Mouse (Mus musculus): ENCODE results near the gene Ccdc38. TPM values are rescaled to one million over a fixed set of nuclear protein-coding genes. Genes with fewer than 3 reads are reported as not detected.
"Not testable (repeated sequence)": the region's sequence is repeated elsewhere in the genome, so short reads cannot be mapped to it uniquely, and the experiment has no call there.

Ccdc38 gene
- polyA plus RNA-seq, 1 experiment from 2014 or later = 0.47 TPM

GRCm38 (mm10) chr10:93541585-93541984 lies 1.2 kb downstream of the Ccdc38 start:
- Histone ChIP-seq H3K36me3 (ENCODE audit: control insufficient read depth, insufficient read depth, low read length) (no peaks in the 10 kb centered on the region), H3K9ac (ENCODE audit: low read length) (no peak overlapping the region), H3K4me3 (ENCODE audit: low read depth, low read length) (no peak overlapping the region), H3K4me1 (replicated peaks; ENCODE audit: control insufficient read depth, insufficient read depth, low read length) (peaks cover 6% of the 10 kb centered on the region), H3K27ac (ENCODE audit: low read depth) (no peak overlapping the region), H3K9me3 (ENCODE audit: control insufficient read depth, low read length) (no peaks in the 10 kb centered on the region), H3K4me2 (ENCODE audit: low read length) (no peak overlapping the region), H3K27me3 (replicated peaks; ENCODE audit: control insufficient read depth, insufficient read depth, low read length) (0 out of 2 replicates have a peak, but pooled peaks cover 3% of the 10 kb centered on the region)
- no peak for DNase-seq (ENCODE audit: low spot score)
- no peak for ATAC-seq (replicated peaks; ENCODE audit: low FRiP score, low TSS enrichment, low read depth)
- WGBS = 73% methylated on average over 1 of the region's 1 CpGs

GRCm38 (mm10) chr10:93542356-93542755 lies 1.9 kb downstream of the Ccdc38 start:
- no peak overlapping the region for H3K9ac ChIP-seq (ENCODE audit: low read length)
- H3K27me3 ChIP-seq (replicated peaks; ENCODE audit: control insufficient read depth, insufficient read depth, low read length) = 0 out of 2 replicates have a peak, but pooled peaks cover 3% of the 10 kb centered on the region
- no peak overlapping the region for H3K4me3 ChIP-seq (ENCODE audit: low read depth, low read length)
- DNase-seq (ENCODE audit: low spot score) (no peak), ATAC-seq (replicated peaks; ENCODE audit: low FRiP score, low TSS enrichment, low read depth) (no peak)
- H3K36me3 ChIP-seq (ENCODE audit: control insufficient read depth, insufficient read depth, low read length) = no peaks in the 10 kb centered on the region
- 30% methylated on average over 4 of the region's 4 CpGs for WGBS
- no peaks in the 10 kb centered on the region for H3K9me3 ChIP-seq (ENCODE audit: control insufficient read depth, low read length)
- H3K4me2 ChIP-seq (ENCODE audit: low read length) = no peak overlapping the region
- peaks cover 6% of the 10 kb centered on the region for H3K4me1 ChIP-seq (replicated peaks; ENCODE audit: control insufficient read depth, insufficient read depth, low read length)
- H3K27ac ChIP-seq (ENCODE audit: low read depth) = no peak overlapping the region

GRCm38 (mm10) chr10:93543176-93543575 lies 2.7 kb downstream of the Ccdc38 start:
- H3K27ac ChIP-seq (ENCODE audit: low read depth) = no peak overlapping the region
- no peak overlapping the region for H3K4me3 ChIP-seq (ENCODE audit: low read depth, low read length)
- H3K27me3 ChIP-seq (replicated peaks; ENCODE audit: control insufficient read depth, insufficient read depth, low read length) = no peaks in the 10 kb centered on the region
- DNase-seq (ENCODE audit: low spot score) (no peak), ATAC-seq (replicated peaks; ENCODE audit: low FRiP score, low TSS enrichment, low read depth) (no peak)
- H3K36me3 ChIP-seq (ENCODE audit: control insufficient read depth, insufficient read depth, low read length) = no peaks in the 10 kb centered on the region
- H3K4me2 ChIP-seq (ENCODE audit: low read length) = no peak overlapping the region
- no peak overlapping the region for H3K9ac ChIP-seq (ENCODE audit: low read length)
- no peaks in the 10 kb centered on the region for H3K9me3 ChIP-seq (ENCODE audit: control insufficient read depth, low read length)
- 63% methylated on average over 6 of the region's 6 CpGs for WGBS
- peaks cover 6% of the 10 kb centered on the region for H3K4me1 ChIP-seq (replicated peaks; ENCODE audit: control insufficient read depth, insufficient read depth, low read length)

- DNase-seq (ENCODE audit: low spot score) = no peak
- ATAC-seq (replicated peaks; ENCODE audit: low FRiP score, low TSS enrichment, low read depth) = no peak
- no peak overlapping the region for H3K4me2 ChIP-seq (ENCODE audit: low read length)
- 72% methylated on average over 5 of the region's 5 CpGs for WGBS
- no peak overlapping the region for H3K4me3 ChIP-seq (ENCODE audit: low read depth, low read length)
- H3K9me3 ChIP-seq (ENCODE audit: control insufficient read depth, low read length) = no peaks in the 10 kb centered on the region
- H3K4me1 ChIP-seq (replicated peaks; ENCODE audit: control insufficient read depth, insufficient read depth, low read length) = peaks cover 6% of the 10 kb centered on the region
- no peaks in the 10 kb centered on the region for H3K27me3 ChIP-seq (replicated peaks; ENCODE audit: control insufficient read depth, insufficient read depth, low read length)
- H3K36me3 ChIP-seq (ENCODE audit: control insufficient read depth, insufficient read depth, low read length) = no peaks in the 10 kb centered on the region
- H3K27ac ChIP-seq (ENCODE audit: low read depth) = no peak overlapping the region
- no peak overlapping the region for H3K9ac ChIP-seq (ENCODE audit: low read length)
Observed at GRCm38 (mm10) chr10:93544172-93544571, 3.7 kb downstream of the Ccdc38 start.

- no peak overlapping the region for H3K9ac ChIP-seq (ENCODE audit: low read length)
- no peak overlapping the region for H3K4me2 ChIP-seq (ENCODE audit: low read length)
- H3K4me3 ChIP-seq (ENCODE audit: low read depth, low read length) = no peak overlapping the region
- no peaks in the 10 kb centered on the region for H3K36me3 ChIP-seq (ENCODE audit: control insufficient read depth, insufficient read depth, low read length)
- 90% methylated on average over 4 of the region's 4 CpGs for WGBS
- DNase-seq (ENCODE audit: low spot score) (no peak), ATAC-seq (replicated peaks; ENCODE audit: low FRiP score, low TSS enrichment, low read depth) (no peak)
- no peaks in the 10 kb centered on the region for H3K4me1 ChIP-seq (replicated peaks; ENCODE audit: control insufficient read depth, insufficient read depth, low read length)
- H3K9me3 ChIP-seq (ENCODE audit: control insufficient read depth, low read length) = no peaks in the 10 kb centered on the region
- H3K27ac ChIP-seq (ENCODE audit: low read depth) = no peak overlapping the region
- no peaks in the 10 kb centered on the region for H3K27me3 ChIP-seq (replicated peaks; ENCODE audit: control insufficient read depth, insufficient read depth, low read length)
Observed at GRCm38 (mm10) chr10:93547741-93548270, 7.4 kb downstream of the Ccdc38 start.

GRCm38 (mm10) chr10:93548991-93549390 lies 8.6 kb downstream of the Ccdc38 start:
- peak; percentile 86 for DNase-seq (ENCODE audit: low spot score)
- Histone ChIP-seq H3K27me3 (replicated peaks; ENCODE audit: control insufficient read depth, insufficient read depth, low read length) (no peaks in the 10 kb centered on the region), H3K27ac (ENCODE audit: low read depth) (no peak overlapping the region), H3K4me3 (ENCODE audit: low read depth, low read length) (no peak overlapping the region), H3K9me3 (ENCODE audit: control insufficient read depth, low read length) (no peaks in the 10 kb centered on the region), H3K9ac (ENCODE audit: low read length) (no peak overlapping the region), H3K4me1 (replicated peaks; ENCODE audit: control insufficient read depth, insufficient read depth, low read length) (no peaks in the 10 kb centered on the region), H3K36me3 (ENCODE audit: control insufficient read depth, insufficient read depth, low read length) (no peaks in the 10 kb centered on the region), H3K4me2 (ENCODE audit: low read length) (no peak overlapping the region)
- 17% methylated on average over 7 of the region's 7 CpGs for WGBS
- 0 out of 2 replicates have a peak, but pooled peaks have one; percentile 60 for ATAC-seq (replicated peaks; ENCODE audit: low FRiP score, low TSS enrichment, low read depth)

- no peaks in the 10 kb centered on the region for H3K9me3 ChIP-seq (ENCODE audit: control insufficient read depth, low read length)
- H3K9ac ChIP-seq (ENCODE audit: low read length) = no peak overlapping the region
- H3K4me2 ChIP-seq (ENCODE audit: low read length) = no peak overlapping the region
- DNase-seq (ENCODE audit: low spot score) (no peak), ATAC-seq (replicated peaks; ENCODE audit: low FRiP score, low TSS enrichment, low read depth) (no peak)
- no peak overlapping the region for H3K27ac ChIP-seq (ENCODE audit: low read depth)
- no peaks in the 10 kb centered on the region for H3K36me3 ChIP-seq (ENCODE audit: control insufficient read depth, insufficient read depth, low read length)
- WGBS = 46% methylated on average over 10 of the region's 10 CpGs
- no peak overlapping the region for H3K4me3 ChIP-seq (ENCODE audit: low read depth, low read length)
- no peaks in the 10 kb centered on the region for H3K4me1 ChIP-seq (replicated peaks; ENCODE audit: control insufficient read depth, insufficient read depth, low read length)
- H3K27me3 ChIP-seq (replicated peaks; ENCODE audit: control insufficient read depth, insufficient read depth, low read length) = no peaks in the 10 kb centered on the region
Observed at GRCm38 (mm10) chr10:93549821-93550220, 9.4 kb downstream of the Ccdc38 start.

- ATAC-seq (replicated peaks; ENCODE audit: low FRiP score, low TSS enrichment, low read depth) (no peak), DNase-seq (ENCODE audit: low spot score) (no peak)
- no peak overlapping the region for H3K4me2 ChIP-seq (ENCODE audit: low read length)
- H3K4me3 ChIP-seq (ENCODE audit: low read depth, low read length) = no peak overlapping the region
- H3K9me3 ChIP-seq (ENCODE audit: control insufficient read depth, low read length) = no peaks in the 10 kb centered on the region
- no peaks in the 10 kb centered on the region for H3K27me3 ChIP-seq (replicated peaks; ENCODE audit: control insufficient read depth, insufficient read depth, low read length)
- H3K9ac ChIP-seq (ENCODE audit: low read length) = no peak overlapping the region
- 79% methylated on average over 8 of the region's 8 CpGs for WGBS
- no peaks in the 10 kb centered on the region for H3K4me1 ChIP-seq (replicated peaks; ENCODE audit: control insufficient read depth, insufficient read depth, low read length)
- H3K36me3 ChIP-seq (ENCODE audit: control insufficient read depth, insufficient read depth, low read length) = no peaks in the 10 kb centered on the region
- no peak overlapping the region for H3K27ac ChIP-seq (ENCODE audit: low read depth)
Observed at GRCm38 (mm10) chr10:93552596-93552995, 12.2 kb downstream of the Ccdc38 start.

GRCm38 (mm10) chr10:93557971-93558370 lies 17.5 kb downstream of the Ccdc38 start:
- 85% methylated on average over 2 of the region's 2 CpGs for WGBS
- H3K36me3 ChIP-seq (ENCODE audit: control insufficient read depth, insufficient read depth, low read length); H3K4me1 ChIP-seq (replicated peaks; ENCODE audit: control insufficient read depth, insufficient read depth, low read length); H3K4me3 ChIP-seq (ENCODE audit: low read depth, low read length); H3K9ac ChIP-seq (ENCODE audit: low read length); H3K9me3 ChIP-seq (ENCODE audit: control insufficient read depth, low read length); H3K27ac ChIP-seq (ENCODE audit: low read depth); DNase-seq (ENCODE audit: low spot score); H3K27me3 ChIP-seq (replicated peaks; ENCODE audit: control insufficient read depth, insufficient read depth, low read length); H3K4me2 ChIP-seq (ENCODE audit: low read length); ATAC-seq (replicated peaks; ENCODE audit: low FRiP score, low TSS enrichment, low read depth): not testable (repeated sequence)

Measured in intestine, embryonic 14.5 days (tissue).